Mouse (Mus musculus) heart, embryonic 13.5 days (tissue): Measurements from ENCODE around the gene Tmem94. TPM values are rescaled to one million over a fixed set of nuclear protein-coding genes. Genes with fewer than 3 reads are reported as not detected.

Experiments
- ATAC-seq: fragments of 200-750 bp; cut with Nextera tagmentation; 2 replicates; pipeline ENCODE4 v1.8.0; 2017; ENCODE audit warnings: moderate TSS enrichment; ENCODE audit not compliant: insufficient number of reproducible peaks, low FRiP score, low TSS enrichment; ENCODE audit errors: extremely low read depth
- H3K27ac ChIP-seq: fragments of 300-500 bp; sonication (generic); replicated peaks from 2 replicates; pipeline ENCODE4 v1.5.1; 2015; ENCODE audit warnings: moderate library complexity, mild to moderate bottlenecking, inconsistent platforms
- H3K27me3 ChIP-seq: fragments of 300-500 bp; sonication (generic); replicated peaks from 2 replicates; pipeline ENCODE4 v1.6.1; 2015; ENCODE audit warnings: mild to moderate bottlenecking, inconsistent platforms
- H3K36me3 ChIP-seq: fragments of 300-500 bp; sonication (generic); 2 replicates; pipeline ENCODE4 v1.6.1; 2015; ENCODE audit warnings: mild to moderate bottlenecking, inconsistent platforms
- H3K4me1 ChIP-seq: fragments of 300-500 bp; sonication (generic); 2 replicates; pipeline ENCODE4 v1.6.1; 2015; ENCODE audit warnings: inconsistent platforms
- H3K4me2 ChIP-seq: fragments of 300-500 bp; sonication (generic); 2 replicates; pipeline ENCODE4 v1.6.1; 2015; ENCODE audit warnings: inconsistent platforms, mild to moderate bottlenecking, moderate library complexity
- H3K4me3 ChIP-seq: fragments of 300-500 bp; sonication (generic); 2 replicates; pipeline ENCODE4 v1.5.1; 2015; ENCODE audit warnings: moderate library complexity, mild to moderate bottlenecking, inconsistent platforms
- H3K9ac ChIP-seq: fragments of 300-500 bp; sonication (generic); 2 replicates; pipeline ENCODE4 v1.6.1; 2015; ENCODE audit warnings: inconsistent platforms, mild to moderate bottlenecking, moderate library complexity
- H3K9me3 ChIP-seq: fragments of 300-500 bp; sonication (generic); 2 replicates; pipeline ENCODE4 v1.6.1; 2016; ENCODE audit warnings: inconsistent platforms
- WGBS: fragments of 180-500 bp; shearing (Covaris S2); methylation state at CpG from one replicate; pipeline ENCODE4 v1.1.7; 2015; ENCODE audit warnings: mixed read lengths; 5-methylcytosine and 5-hydroxymethylcytosine counted together
- polyA plus RNA-seq: library from polyadenylated mRNA; unstranded; fragments of >200 nt; fragmentation: Nextera tagmentation; extraction: Ambion mirVana; gene quantifications from 2 replicates; pipeline ENCODE4 v1.2.1, GENCODE M21; 2015

The Tmem94 gene
- polyA plus RNA-seq, 1 experiment from 2014 or later: 39.4 TPM

DNA sequence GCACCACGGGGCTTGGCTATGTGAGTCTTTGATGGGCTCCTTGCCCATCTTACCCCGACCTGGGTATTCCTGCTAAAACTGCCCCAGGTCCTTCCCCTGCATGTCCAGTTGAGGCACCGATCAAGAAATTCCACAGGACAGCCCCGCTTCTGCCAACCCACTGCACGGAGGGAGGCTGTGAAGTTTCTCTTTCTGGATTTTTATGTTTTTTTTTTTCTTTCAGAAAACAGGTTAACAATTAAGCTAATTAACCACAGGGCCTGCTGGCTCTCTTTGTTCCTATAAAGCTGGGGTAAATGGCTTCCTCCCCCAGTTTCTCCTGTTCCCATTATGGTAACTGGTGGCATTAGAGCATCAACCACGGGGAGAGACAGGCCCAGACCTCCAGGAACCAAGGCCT, 68.8 kb downstream of the Tmem94 start:
- Histone ChIP-seq H3K9me3 (no peaks in the 10 kb centered on the region), H3K27ac (peak overlapping the region; percentile 93), H3K27me3 (no peaks in the 10 kb centered on the region), H3K4me1 (peaks cover 92% of the 10 kb centered on the region), H3K4me3 (no peak overlapping the region), H3K4me2 (peak overlapping the region; percentile 56; the same call in 1 of the 2 replicates), H3K36me3 (no peaks in the 10 kb centered on the region), H3K9ac (peak overlapping the region; percentile 70; the same call in 1 of the 2 replicates)
- 71% methylated on average over 6 of the region's 6 CpGs for WGBS
- ATAC-seq: no peak

DNA sequence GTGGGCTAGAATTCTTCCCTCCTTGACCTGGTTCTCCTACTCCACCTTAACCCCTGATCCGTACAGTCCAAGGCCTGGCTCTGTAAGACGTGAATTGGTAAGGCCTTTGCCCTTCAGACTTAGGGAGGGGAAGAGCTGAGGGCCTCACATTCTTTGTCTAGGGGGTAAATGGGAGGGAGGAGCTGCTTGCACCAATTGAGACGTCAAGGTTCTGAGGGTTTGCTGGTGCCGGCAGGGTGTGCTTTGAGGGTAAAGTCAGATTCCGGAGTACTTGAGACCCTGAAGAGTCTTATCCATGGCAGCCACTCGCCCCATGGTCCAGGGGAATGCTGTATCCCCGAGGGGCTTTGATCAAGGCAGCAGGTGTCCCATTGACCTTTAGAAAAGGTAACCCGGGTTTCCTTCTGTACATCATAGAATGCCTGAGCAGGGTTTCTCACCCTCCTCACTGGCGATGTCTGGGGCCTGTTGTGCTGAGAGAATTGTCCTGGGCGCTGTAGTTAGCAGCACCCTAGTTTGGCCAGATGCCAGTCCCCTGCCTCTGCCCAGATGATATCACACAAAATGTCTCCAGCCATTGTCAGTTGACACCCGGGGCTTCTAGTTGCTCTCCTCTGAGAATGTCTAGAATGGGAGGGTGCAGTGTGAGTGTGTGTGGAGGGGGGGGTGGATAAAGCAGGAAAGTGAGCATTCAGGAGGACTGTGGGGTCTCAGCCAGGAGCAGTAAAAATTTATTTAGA, 71.6 kb downstream of the Tmem94 start:
- ATAC-seq: no peak
- H3K27ac ChIP-seq: peak overlapping the region; percentile 51
- 36% methylated on average over 11 of the region's 11 CpGs for WGBS

DNA sequence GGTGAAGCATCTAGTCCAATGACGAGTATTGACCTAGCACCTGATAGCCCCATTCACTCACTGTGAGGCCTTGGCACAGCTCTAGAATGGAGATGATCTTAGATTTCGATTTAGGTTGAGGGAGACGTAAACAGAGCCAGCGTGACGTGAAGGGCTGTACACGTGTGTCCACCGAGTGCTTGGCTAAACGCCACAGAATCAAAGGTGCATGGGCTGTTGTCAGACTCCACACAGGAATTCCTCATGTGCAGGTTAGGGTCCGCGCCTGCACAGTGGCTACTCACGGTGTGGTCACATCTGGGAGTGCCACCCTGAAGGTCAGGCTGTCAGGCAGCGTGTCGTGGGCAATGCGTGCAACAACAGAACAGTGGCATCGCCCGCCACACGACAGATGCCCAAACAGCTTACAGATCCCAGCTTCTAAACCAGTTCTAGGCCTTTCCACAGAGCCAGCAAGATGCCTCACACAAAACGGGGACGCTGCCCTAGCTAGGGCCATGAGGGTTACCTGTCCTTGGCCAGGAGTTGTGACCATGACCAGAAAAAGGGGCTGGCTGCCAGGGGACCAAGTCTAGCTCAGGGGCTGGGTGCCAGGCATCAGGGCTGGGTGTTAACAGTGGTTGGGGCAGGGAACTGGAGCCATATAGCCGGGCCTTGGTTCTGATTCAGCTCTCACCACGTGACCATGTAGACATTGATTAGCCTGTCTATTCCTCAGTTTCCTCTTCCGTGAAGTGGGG, 72.5 kb downstream of the Tmem94 start:
- WGBS: 89% methylated on average over 22 of the region's 22 CpGs
- Histone ChIP-seq H3K4me1 (peaks cover 87% of the 10 kb centered on the region), H3K4me3 (no peak overlapping the region), H3K27ac (peak overlapping the region; percentile 51), H3K4me2 (no peak overlapping the region), H3K36me3 (no peaks in the 10 kb centered on the region), H3K9ac (no peak overlapping the region; the same call in 1 of the 2 replicates), H3K27me3 (no peaks in the 10 kb centered on the region), H3K9me3 (no peaks in the 10 kb centered on the region)
- ATAC-seq: no peak

More for the DNA sequence above, 71.6 kb downstream of the Tmem94 start:
- Histone ChIP-seq H3K9me3 (no peaks in the 10 kb centered on the region), H3K4me2 (no peak overlapping the region), H3K9ac (peak overlapping the region; percentile 20; the same call in 1 of the 2 replicates), H3K27me3 (no peaks in the 10 kb centered on the region), H3K36me3 (no peaks in the 10 kb centered on the region), H3K4me3 (no peak overlapping the region), H3K4me1 (peaks cover 87% of the 10 kb centered on the region)

DNA sequence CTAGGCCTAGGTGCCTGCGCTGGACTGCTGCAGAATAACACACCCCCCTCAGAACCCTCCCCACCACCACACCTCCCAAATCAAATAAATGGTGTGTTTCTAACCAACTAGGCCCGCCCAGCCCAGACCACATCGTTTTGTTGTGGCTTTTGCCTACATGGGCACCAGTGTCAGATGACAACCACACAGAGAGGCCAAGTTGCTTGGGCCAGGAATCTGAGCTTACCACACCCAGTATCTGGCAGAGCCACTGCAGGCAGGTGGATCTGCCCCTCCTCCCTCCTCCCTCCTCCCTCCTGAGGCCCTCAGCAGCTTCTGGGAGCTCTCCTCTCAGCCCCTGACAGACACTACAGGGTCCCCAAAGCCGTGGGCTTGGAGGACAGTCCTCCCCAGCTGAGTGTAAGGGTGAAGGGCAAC, 73.7 kb downstream of the Tmem94 start:
- peak overlapping the region; percentile 72 for H3K27ac ChIP-seq
- ATAC-seq: no peak
- no peaks in the 10 kb centered on the region for H3K27me3 ChIP-seq
- no peak overlapping the region for H3K4me2 ChIP-seq
- H3K4me1 ChIP-seq: peaks cover 87% of the 10 kb centered on the region
- 42% methylated on average over 4 of the region's 4 CpGs for WGBS
- peak overlapping the region; percentile 71 for H3K9ac ChIP-seq
- no peak overlapping the region for H3K4me3 ChIP-seq
- no peaks in the 10 kb centered on the region for H3K9me3 ChIP-seq
- no peaks in the 10 kb centered on the region for H3K36me3 ChIP-seq

DNA sequence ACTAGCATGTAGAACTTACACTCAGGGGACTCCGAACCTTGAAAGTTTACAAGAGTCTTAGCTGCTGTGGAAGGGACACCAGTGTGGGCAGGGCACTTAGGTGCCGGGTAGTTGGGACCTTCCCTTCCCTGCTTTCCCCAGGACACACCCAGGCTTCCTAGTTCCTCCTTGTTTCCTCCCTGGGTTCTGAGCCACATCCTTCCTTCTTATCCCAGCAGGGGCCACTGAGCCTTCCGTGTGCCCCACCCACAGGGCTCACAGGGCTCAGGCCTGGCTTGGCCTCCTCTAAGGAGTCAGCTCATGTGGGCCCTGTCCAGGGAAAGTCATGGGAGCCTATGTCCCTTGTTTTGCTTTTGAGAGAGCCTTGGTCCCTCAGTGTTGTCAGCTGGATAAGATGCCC, 74.5 kb downstream of the Tmem94 start:
- H3K4me2 ChIP-seq: no peak overlapping the region
- WGBS: 51% methylated on average over 3 of the region's 3 CpGs
- H3K9me3 ChIP-seq: no peaks in the 10 kb centered on the region
- H3K27me3 ChIP-seq: no peaks in the 10 kb centered on the region
- peak overlapping the region; percentile 72 for H3K27ac ChIP-seq
- peak overlapping the region; percentile 71 for H3K9ac ChIP-seq
- ATAC-seq: no peak
- no peak overlapping the region for H3K4me3 ChIP-seq
- H3K36me3 ChIP-seq: peaks cover 5% of the 10 kb centered on the region
- peaks cover 87% of the 10 kb centered on the region for H3K4me1 ChIP-seq

DNA sequence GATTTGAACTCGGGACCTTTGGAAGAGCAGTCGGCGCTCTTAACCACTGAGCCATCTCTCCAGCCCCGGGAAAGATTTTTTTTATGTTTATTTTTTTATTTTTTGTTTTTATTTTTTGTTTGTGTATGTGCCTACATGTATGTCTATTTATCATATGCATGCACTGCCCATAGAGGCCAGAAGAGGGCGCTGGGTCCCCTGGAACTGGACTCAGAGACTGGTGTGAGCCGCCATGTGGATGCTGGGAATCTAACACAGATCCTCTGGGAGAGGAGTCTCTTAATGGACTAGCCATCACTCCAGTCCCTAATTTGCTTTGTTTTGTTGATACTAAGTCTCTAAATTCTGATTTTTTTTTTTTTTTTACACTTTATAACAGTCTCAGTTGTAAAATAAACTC, 75.8 kb downstream of the Tmem94 start:
- Histone ChIP-seq H3K4me1 (peaks cover 79% of the 10 kb centered on the region), H3K4me3 (no peak overlapping the region), H3K36me3 (peaks cover 18% of the 10 kb centered on the region), H3K27ac (peak overlapping the region; percentile 97), H3K9ac (no peak overlapping the region), H3K27me3 (no peaks in the 10 kb centered on the region), H3K9me3 (peaks cover 5% of the 10 kb centered on the region; the same call in 1 of the 2 replicates), H3K4me2 (no peak overlapping the region)
- WGBS: 83% methylated on average over 6 of the region's 6 CpGs
- ATAC-seq: no peak

DNA sequence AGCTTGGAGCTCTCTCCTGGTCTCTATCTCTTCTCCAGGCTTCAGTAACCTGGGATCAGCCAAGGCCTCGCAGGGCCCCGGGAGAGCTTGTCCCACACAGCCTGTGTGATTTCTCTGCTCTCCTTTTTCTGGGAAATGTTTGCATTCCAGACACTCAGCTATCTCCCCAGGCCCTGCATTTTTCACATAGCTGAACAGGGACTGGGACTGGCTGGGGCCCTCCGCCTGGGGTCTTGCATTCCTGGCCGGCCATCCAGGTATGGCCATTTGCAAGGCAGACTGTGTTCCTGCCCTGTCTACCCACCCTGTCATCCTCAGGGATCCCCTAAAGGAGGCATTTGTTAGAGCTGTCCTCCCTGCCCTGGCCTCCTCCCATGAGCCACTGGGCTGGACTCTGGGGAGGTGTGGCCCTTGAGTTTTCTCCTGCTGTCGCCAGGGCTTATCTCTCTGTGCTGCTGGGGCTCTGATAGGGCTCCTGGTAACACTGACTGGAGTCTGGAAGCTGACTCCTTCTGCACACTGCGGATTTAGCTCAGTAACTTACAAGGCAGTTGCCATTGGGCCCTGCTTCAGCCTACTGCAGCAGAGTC, 76.8 kb downstream of the Tmem94 start:
- H3K4me2 ChIP-seq: peak overlapping the region; percentile 45
- ATAC-seq: peak; percentile 52; the same call in 1 of the 2 replicates
- H3K27ac ChIP-seq: peak overlapping the region; percentile 97
- peak overlapping the region; percentile 55 for H3K9ac ChIP-seq
- peaks cover 72% of the 10 kb centered on the region for H3K4me1 ChIP-seq
- H3K27me3 ChIP-seq: no peaks in the 10 kb centered on the region
- H3K36me3 ChIP-seq: peaks cover 28% of the 10 kb centered on the region
- H3K9me3 ChIP-seq: peaks cover 5% of the 10 kb centered on the region; the same call in 1 of the 2 replicates
- peak overlapping the region; percentile 3; the same call in 1 of the 2 replicates for H3K4me3 ChIP-seq
- WGBS: 5% methylated on average over 6 of the region's 6 CpGs

DNA sequence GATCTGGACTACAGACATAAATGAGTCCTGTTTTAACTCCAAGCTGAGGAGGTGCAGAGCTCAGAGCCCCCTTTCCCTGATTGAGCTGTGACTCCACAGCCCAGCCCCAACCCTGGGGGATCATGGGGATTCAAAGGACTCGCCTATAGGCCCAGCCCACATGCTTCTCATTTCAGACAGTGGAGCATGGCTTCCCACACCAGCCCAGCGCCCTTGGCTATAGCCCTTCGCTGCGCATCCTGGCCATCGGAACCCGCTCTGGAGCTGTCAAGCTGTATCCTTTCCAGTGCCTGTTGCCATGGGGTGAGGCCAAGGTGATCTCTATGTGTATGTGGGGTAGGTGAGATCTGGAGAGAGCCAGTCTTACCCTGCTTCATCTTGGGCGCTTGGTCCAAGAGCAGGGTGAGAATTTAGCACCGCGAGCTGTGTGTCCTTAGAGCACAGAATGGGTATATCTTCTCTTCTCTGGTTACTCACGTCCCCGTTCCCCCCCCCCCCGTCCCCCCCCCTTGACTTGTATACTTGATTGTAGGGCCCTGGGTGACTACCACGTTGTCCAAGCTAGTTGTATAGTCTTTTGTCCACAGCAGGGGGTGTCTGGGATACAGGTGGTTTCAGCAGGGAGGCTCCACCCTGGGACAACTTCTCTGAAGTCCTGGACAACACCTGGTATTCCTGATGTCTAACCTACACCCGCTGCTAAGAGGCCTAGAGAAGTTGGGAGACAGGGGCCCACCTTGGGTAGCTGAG, 78.1 kb downstream of the Tmem94 start:
- Histone ChIP-seq H3K4me2 (no peak overlapping the region), H3K9ac (peak overlapping the region; percentile 55)
- WGBS: 74% methylated on average over 13 of the region's 14 CpGs

DNA sequence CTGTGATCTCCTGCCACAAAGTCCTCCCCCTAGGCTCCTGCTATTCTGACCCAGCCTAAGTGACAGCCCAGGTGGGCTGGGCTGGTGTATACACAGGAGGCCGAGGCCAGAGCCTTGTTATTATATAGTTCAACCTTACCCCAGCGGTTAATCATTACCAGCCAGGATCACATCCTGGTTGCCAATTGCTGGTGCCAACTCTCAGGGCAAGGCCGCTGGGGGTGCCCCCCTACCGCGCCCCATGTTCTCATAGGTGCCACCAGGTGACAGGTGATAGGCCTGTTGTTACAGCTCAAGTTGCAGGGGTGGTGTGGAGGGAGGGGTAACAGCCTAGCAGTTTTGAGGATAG, 78.6 kb downstream of the Tmem94 start:
- H3K27me3 ChIP-seq: no peaks in the 10 kb centered on the region
- peaks cover 55% of the 10 kb centered on the region for H3K4me1 ChIP-seq
- H3K4me2 ChIP-seq: no peak overlapping the region
- WGBS: 88% methylated on average over 5 of the region's 5 CpGs
- no peak overlapping the region for H3K4me3 ChIP-seq
- H3K36me3 ChIP-seq: peaks cover 46% of the 10 kb centered on the region
- H3K27ac ChIP-seq: peak overlapping the region; percentile 97
- peak overlapping the region; percentile 55; the same call in 1 of the 2 replicates for H3K9ac ChIP-seq
- H3K9me3 ChIP-seq: peaks cover 5% of the 10 kb centered on the region; the same call in 1 of the 2 replicates
- ATAC-seq: no peak

More for the DNA sequence above, 78.1 kb downstream of the Tmem94 start:
- peaks cover 61% of the 10 kb centered on the region for H3K4me1 ChIP-seq
- H3K36me3 ChIP-seq: peaks cover 41% of the 10 kb centered on the region
- no peaks in the 10 kb centered on the region for H3K27me3 ChIP-seq
- H3K27ac ChIP-seq: peak overlapping the region; percentile 97
- ATAC-seq: no peak
- no peak overlapping the region for H3K4me3 ChIP-seq
- peaks cover 5% of the 10 kb centered on the region; the same call in 1 of the 2 replicates for H3K9me3 ChIP-seq

DNA sequence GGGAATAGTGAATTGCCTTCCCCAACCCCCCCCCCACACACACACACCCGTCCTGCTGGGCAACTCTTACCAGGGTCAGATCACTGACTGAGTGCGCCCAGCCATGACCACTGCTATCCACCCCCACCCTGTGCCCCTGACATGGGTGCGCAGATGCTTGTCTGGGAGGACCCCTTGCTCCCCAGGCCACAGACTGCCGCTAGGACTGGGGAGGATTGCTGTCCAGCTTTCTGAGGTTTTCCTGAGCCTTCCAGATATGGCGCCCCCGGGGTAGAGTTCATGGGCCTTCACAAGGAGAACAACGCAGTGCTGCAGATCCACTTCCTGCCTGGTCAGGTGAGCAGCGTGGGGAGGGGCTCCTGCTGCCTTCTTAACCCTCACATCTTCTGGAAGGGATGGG, 79.0 kb downstream of the Tmem94 start:
- WGBS: 73% methylated on average over 8 of the region's 8 CpGs
- peak overlapping the region; percentile 55; the same call in 1 of the 2 replicates for H3K9ac ChIP-seq

More for the DNA sequence above, 79.0 kb downstream of the Tmem94 start:
- Histone ChIP-seq H3K4me3 (no peak overlapping the region), H3K27me3 (no peaks in the 10 kb centered on the region), H3K4me1 (peaks cover 51% of the 10 kb centered on the region), H3K36me3 (peaks cover 50% of the 10 kb centered on the region), H3K4me2 (no peak overlapping the region), H3K27ac (peak overlapping the region; percentile 97; the same call in 1 of the 2 replicates), H3K9me3 (peaks cover 5% of the 10 kb centered on the region; the same call in 1 of the 2 replicates)
- ATAC-seq: no peak
